Mouse (Mus musculus): ENCODE measurements at regions not wholly inside any gene's neighbourhood (a gene's known extent, or its start where the extent isn't known, plus 50 kb on each side); places are given as distances from the start of the nearest gene placed in this dataset.
A peak's percentile ranks its signal among the peaks of the same experiment; 100 is the strongest.
"Not testable (repeated sequence)": the region's sequence is repeated elsewhere in the genome, so short reads cannot be mapped to it uniquely, and the experiment has no call there.

GRCm38 (mm10) chr4:124376504-124376903, 234.1 kb downstream of the 3100002H09Rik start:
- TF ChIP-seq CTCF (IDR thresholded peaks at IDR 0.05; ENCODE audit: low read depth): no peak
- H3K4me1 ChIP-seq (ENCODE audit: insufficient read depth): no peaks in the 10 kb centered on the region
- DNase-seq (no peak), ATAC-seq (no peak)
- no peaks in the 10 kb centered on the region for H3K36me3 ChIP-seq (ENCODE audit: insufficient read depth)
- no peak overlapping the region for H3K4me3 ChIP-seq (ENCODE audit: low read depth, low read length)
- H3K27me3 ChIP-seq (ENCODE audit: insufficient read depth, low read length): no peaks in the 10 kb centered on the region
- H3K27ac ChIP-seq (ENCODE audit: low read depth, low read length): no peak overlapping the region
- H3K9ac ChIP-seq: no peak overlapping the region
- H3K4me2 ChIP-seq (ENCODE audit: low read depth): no peak overlapping the region
- WGBS: 86% methylated on average over 5 of the region's 5 CpGs
- no peaks in the 10 kb centered on the region for H3K9me3 ChIP-seq (ENCODE audit: low read length)

DNA sequence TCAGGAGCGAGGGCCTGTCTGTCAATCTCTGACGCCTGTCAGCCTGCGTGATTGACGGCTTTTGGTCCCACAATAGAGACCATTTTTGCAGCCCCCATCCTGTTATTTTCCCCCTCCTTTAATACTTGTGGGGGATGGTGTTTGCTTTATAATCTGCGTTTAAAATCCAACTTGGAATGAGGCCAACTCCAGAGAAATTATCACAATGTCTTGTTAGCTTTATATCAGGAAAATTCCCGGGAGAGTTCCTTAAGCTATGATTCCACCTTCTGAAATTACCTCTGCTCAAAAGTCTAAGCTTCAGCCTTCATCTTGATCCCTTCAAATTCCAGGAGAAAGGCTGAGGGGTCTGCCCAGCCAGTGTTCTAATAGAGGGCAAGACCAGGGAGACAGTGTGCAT, 235.0 kb downstream of the 3100002H09Rik start:
- no peak for ATAC-seq
- H3K27me3 ChIP-seq (ENCODE audit: insufficient read depth, low read length): no peaks in the 10 kb centered on the region
- H3K4me3 ChIP-seq (ENCODE audit: low read depth, low read length): no peak overlapping the region
- no peak for TF ChIP-seq CTCF (IDR thresholded peaks at IDR 0.05; ENCODE audit: low read depth)
- H3K4me2 ChIP-seq (ENCODE audit: low read depth): no peak overlapping the region
- H3K9me3 ChIP-seq (ENCODE audit: low read length): no peaks in the 10 kb centered on the region
- H3K27ac ChIP-seq (ENCODE audit: low read depth, low read length): no peak overlapping the region
- 42% methylated on average over 6 of the region's 6 CpGs for WGBS
- H3K36me3 ChIP-seq (ENCODE audit: insufficient read depth): no peaks in the 10 kb centered on the region
- no peaks in the 10 kb centered on the region for H3K4me1 ChIP-seq (ENCODE audit: insufficient read depth)
- H3K9ac ChIP-seq: no peak overlapping the region
- DNase-seq: no peak

DNA sequence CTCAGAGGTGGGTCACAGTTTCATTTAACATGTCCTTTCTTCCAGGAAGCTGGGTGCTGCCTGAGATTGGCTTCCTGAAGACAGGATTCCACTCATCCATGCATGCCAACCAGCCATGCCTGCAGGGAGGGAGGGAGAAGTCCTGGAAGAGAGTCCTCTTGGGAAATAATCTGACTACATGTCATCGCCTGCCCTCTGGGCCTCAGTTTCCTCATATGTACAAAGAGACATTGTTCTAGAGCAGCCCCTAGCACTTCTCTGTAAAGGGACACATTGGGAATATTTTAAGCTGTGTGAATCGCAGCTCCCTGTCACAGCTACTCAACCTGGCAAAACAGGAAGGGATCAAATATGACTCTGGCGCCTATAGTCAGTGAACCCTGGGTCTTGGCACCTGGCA, 241.8 kb downstream of the 3100002H09Rik start:
- Histone ChIP-seq H3K9me3 (ENCODE audit: low read length) (no peaks in the 10 kb centered on the region), H3K9ac (no peak overlapping the region), H3K4me3 (ENCODE audit: low read depth, low read length) (no peak overlapping the region), H3K36me3 (ENCODE audit: insufficient read depth) (no peaks in the 10 kb centered on the region), H3K4me2 (ENCODE audit: low read depth) (no peak overlapping the region), H3K4me1 (ENCODE audit: insufficient read depth) (no peaks in the 10 kb centered on the region), H3K27me3 (ENCODE audit: insufficient read depth, low read length) (no peaks in the 10 kb centered on the region), H3K27ac (ENCODE audit: low read depth, low read length) (no peak overlapping the region)
- WGBS: 86% methylated on average over 3 of the region's 3 CpGs
- TF ChIP-seq CTCF (IDR thresholded peaks at IDR 0.05; ENCODE audit: low read depth): no peak
- ATAC-seq: no peak
- DNase-seq: no peak

GRCm38 (mm10) chr4:124368085-124368484, 242.5 kb downstream of the 3100002H09Rik start:
- H3K36me3 ChIP-seq (ENCODE audit: insufficient read depth): no peaks in the 10 kb centered on the region
- peak; percentile 54; the same call in 1 of the 2 replicates for ATAC-seq
- WGBS: 24% methylated on average over 10 of the region's 10 CpGs
- no peaks in the 10 kb centered on the region for H3K4me1 ChIP-seq (ENCODE audit: insufficient read depth)
- no peak for DNase-seq
- H3K4me3 ChIP-seq (ENCODE audit: low read depth, low read length): no peak overlapping the region
- H3K9me3 ChIP-seq (ENCODE audit: low read length): no peaks in the 10 kb centered on the region
- TF ChIP-seq CTCF (IDR thresholded peaks at IDR 0.05; ENCODE audit: low read depth): no peak
- no peaks in the 10 kb centered on the region for H3K27me3 ChIP-seq (ENCODE audit: insufficient read depth, low read length)
- H3K9ac ChIP-seq: no peak overlapping the region
- no peak overlapping the region for H3K4me2 ChIP-seq (ENCODE audit: low read depth)
- H3K27ac ChIP-seq (ENCODE audit: low read depth, low read length): no peak overlapping the region

DNA sequence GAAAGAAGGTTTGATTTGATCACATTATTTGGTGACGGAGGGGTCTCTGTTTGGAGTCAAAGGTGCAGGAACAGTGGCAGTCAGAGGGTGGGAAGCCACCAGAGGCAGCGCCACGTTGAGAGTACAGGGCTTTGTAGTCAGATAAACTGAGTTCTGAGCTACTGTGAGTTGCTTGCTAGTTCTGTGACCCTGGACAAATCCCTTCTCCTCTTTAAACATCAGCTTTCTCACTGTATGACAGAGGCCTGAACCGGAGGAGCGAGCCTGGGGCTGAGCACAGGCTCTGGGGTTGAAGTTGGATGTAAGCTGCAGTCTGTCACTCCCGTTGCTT, 250.1 kb downstream of the 3100002H09Rik start:
- Histone ChIP-seq H3K9me3 (ENCODE audit: low read length) (no peaks in the 10 kb centered on the region), H3K27me3 (ENCODE audit: insufficient read depth, low read length) (no peaks in the 10 kb centered on the region), H3K4me2 (ENCODE audit: low read depth) (no peak overlapping the region), H3K4me3 (ENCODE audit: low read depth, low read length) (no peak overlapping the region), H3K4me1 (ENCODE audit: insufficient read depth) (no peaks in the 10 kb centered on the region), H3K9ac (no peak overlapping the region), H3K36me3 (ENCODE audit: insufficient read depth) (no peaks in the 10 kb centered on the region), H3K27ac (ENCODE audit: low read depth, low read length) (no peak overlapping the region)
- WGBS: 16% methylated on average over 6 of the region's 6 CpGs
- no peak for TF ChIP-seq CTCF (IDR thresholded peaks at IDR 0.05; ENCODE audit: low read depth)
- ATAC-seq: peak; percentile 56; the same call in 1 of the 2 replicates
- DNase-seq: no peak

- Histone ChIP-seq H3K27me3 (ENCODE audit: insufficient read depth, low read length) (no peaks in the 10 kb centered on the region), H3K4me2 (ENCODE audit: low read depth) (no peak overlapping the region), H3K9me3 (ENCODE audit: low read length) (no peaks in the 10 kb centered on the region), H3K9ac (no peak overlapping the region), H3K4me1 (ENCODE audit: insufficient read depth) (no peaks in the 10 kb centered on the region), H3K27ac (ENCODE audit: low read depth, low read length) (no peak overlapping the region; the same call in 1 of the 2 replicates), H3K4me3 (ENCODE audit: low read depth, low read length) (no peak overlapping the region), H3K36me3 (ENCODE audit: insufficient read depth) (no peaks in the 10 kb centered on the region)
- TF ChIP-seq CTCF (IDR thresholded peaks at IDR 0.05; ENCODE audit: low read depth): no peak
- ATAC-seq (peak; percentile 73; the same call in 1 of the 2 replicates), DNase-seq (peak; percentile 46)
- WGBS: 13% methylated on average over 13 of the region's 13 CpGs
Observed at GRCm38 (mm10) chr4:124359707-124360577, 250.7 kb downstream of the 3100002H09Rik start.

DNA sequence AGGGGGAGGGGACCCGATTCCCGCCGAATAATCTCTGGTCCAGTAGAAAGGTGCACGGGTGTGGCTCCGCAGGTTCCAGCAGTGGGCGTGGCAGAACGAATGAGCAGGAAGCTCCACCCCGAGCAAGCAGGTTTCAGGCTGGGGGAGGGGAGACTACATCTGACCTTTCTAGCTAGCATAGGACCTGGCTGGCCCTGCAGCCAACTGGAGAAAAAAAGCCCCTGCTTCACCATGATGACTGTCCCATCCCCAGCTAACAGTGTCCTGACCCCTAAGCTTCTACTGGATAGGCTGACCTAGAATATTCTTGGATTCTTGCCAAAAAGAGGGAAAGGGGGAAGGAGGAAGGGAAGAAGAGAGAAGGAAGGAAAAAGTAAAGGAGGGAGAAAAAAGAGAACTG, 252.1 kb downstream of the 3100002H09Rik start:
- not testable (repeated sequence) for ATAC-seq; H3K4me2 ChIP-seq (ENCODE audit: low read depth); H3K27me3 ChIP-seq (ENCODE audit: insufficient read depth, low read length); H3K9me3 ChIP-seq (ENCODE audit: low read length); DNase-seq; H3K4me1 ChIP-seq (ENCODE audit: insufficient read depth); H3K4me3 ChIP-seq (ENCODE audit: low read depth, low read length); H3K27ac ChIP-seq (ENCODE audit: low read depth, low read length); H3K9ac ChIP-seq; H3K36me3 ChIP-seq (ENCODE audit: insufficient read depth)
- 16% methylated on average over 2 of the region's 8 CpGs for WGBS
